In genomic region chr4:139373531-139373930, GRCm38 (mm10) we compare ENCODE assay signal across 21 mouse cellular contexts.
"Had no signal": no experiment of that assay in that cellular context is flagged by ENCODE, and none has a peak within 500 bp of the region (broad histone marks: within the 10 kb centered on the region; RNA-seq: fewer than 3 reads in every experiment).

No protein-coding gene starts in this region.

- H3K27ac ChIP-seq: kidney, embryonic 15.5 days; layer of hippocampus, adult 2 months; left cerebral cortex, adult 2 months; limb, embryonic 12.5 days; limb, embryonic 15.5 days; macrophage; midbrain, embryonic 12.5 days; midbrain, embryonic 15.5 days; neural tube, embryonic 12.5 days; neural tube, embryonic 15.5 days; stomach, postnatal 0 days had no signal

- H3K4me2 ChIP-seq: kidney, embryonic 15.5 days; limb, embryonic 12.5 days; limb, embryonic 15.5 days; lung, embryonic 14.5 days; midbrain, embryonic 12.5 days; midbrain, embryonic 15.5 days; neural tube, embryonic 12.5 days; neural tube, embryonic 15.5 days had no signal

- H3K27me3 ChIP-seq: kidney, embryonic 15.5 days; limb, embryonic 12.5 days; limb, embryonic 15.5 days; midbrain, embryonic 12.5 days; midbrain, embryonic 15.5 days; neural tube, embryonic 12.5 days; neural tube, embryonic 15.5 days had no signal

- H3K4me3 ChIP-seq: kidney, embryonic 15.5 days; layer of hippocampus, adult 2 months; left cerebral cortex, adult 2 months; limb, embryonic 12.5 days; limb, embryonic 15.5 days; midbrain, embryonic 12.5 days; midbrain, embryonic 15.5 days; neural tube, embryonic 12.5 days; neural tube, embryonic 15.5 days had no signal

- DNase-seq: layer of hippocampus, adult 9-11 months; left cerebral cortex, postnatal 4 days; lung, embryonic 14.5 days; right cerebral cortex, adult 18-20 months; right cerebral cortex, postnatal 14 days; right cerebral cortex, postnatal 4 days; thymus, adult 2 months; thymus, postnatal 14 days; thymus, postnatal 4 days had no signal

- H3K9me3 ChIP-seq: kidney, embryonic 15.5 days; limb, embryonic 12.5 days; limb, embryonic 15.5 days; midbrain, embryonic 12.5 days; midbrain, embryonic 15.5 days; neural tube, embryonic 12.5 days; neural tube, embryonic 15.5 days had no signal

- H3K4me1 ChIP-seq: kidney, embryonic 15.5 days; limb, embryonic 12.5 days; limb, embryonic 15.5 days; midbrain, embryonic 12.5 days; midbrain, embryonic 15.5 days; neural tube, embryonic 12.5 days; neural tube, embryonic 15.5 days had no signal

- ATAC-seq: lung, postnatal 0 days; midbrain, embryonic 15.5 days had no signal

- H3K9ac ChIP-seq: kidney, embryonic 15.5 days; limb, embryonic 12.5 days; limb, embryonic 15.5 days; lung, embryonic 14.5 days; midbrain, embryonic 12.5 days; midbrain, embryonic 15.5 days; neural tube, embryonic 12.5 days; neural tube, embryonic 15.5 days had no signal
